Mouse (Mus musculus) CH12.LX (cell line): ENCODE data around the gene Gm20388. TPM values are rescaled to one million over a fixed set of nuclear protein-coding genes. Genes with fewer than 3 reads are reported as not detected.

Experiments used
- DNase-seq: peaks from one replicate; pipeline ENCODE4 v3.0.0-alpha.2; 2013; ENCODE audit errors: extremely low read depth
- H3K27ac ChIP-seq: 2 replicates; pipeline ENCODE4 v1.5.1; 2012; ENCODE audit warnings: low read depth, mild to moderate bottlenecking, control low read depth, moderate library complexity; ENCODE audit not compliant: insufficient read depth
- H3K27me3 ChIP-seq: replicated peaks from 2 replicates; pipeline ENCODE3; 2012; ENCODE audit warnings: inconsistent platforms
- H3K36me3 ChIP-seq, 2 experiments: replicated peaks in 1 of 2; 2 replicates each; pipeline versions ENCODE3 to v1.6.1; 2012; ENCODE audit warnings: inconsistent platforms in 1 of 2, low read length in 1 of 2, mild to moderate bottlenecking in 1 of 2, mixed read lengths in 1 of 2, moderate library complexity in 1 of 2; ENCODE audit not compliant: control insufficient read depth in 1 of 2, insufficient read depth in 1 of 2
- H3K4me1 ChIP-seq, 2 experiments: 2 replicates each; pipeline ENCODE4 v1.6.1; 2012; ENCODE audit warnings: inconsistent platforms in 1 of 2, moderate library complexity in 1 of 2; ENCODE audit not compliant: insufficient read depth in 2 of 2, control insufficient read depth in 1 of 2
- H3K4me2 ChIP-seq: 2 replicates; pipeline ENCODE4 v1.6.1; 2012; ENCODE audit warnings: low read depth, mild to moderate bottlenecking, control low read depth; ENCODE audit not compliant: poor library complexity, insufficient read depth, severe bottlenecking
- H3K4me3 ChIP-seq, 3 experiments: fragments of 150-350 bp in 1 of 3; sonication (generic) in 1 of 3; replicated peaks in 1 of 3; 2 replicates each; pipeline versions ENCODE3 to v1.5.1; 2011 to 2012; ENCODE audit warnings: low read depth in 2 of 3, low read length in 2 of 3, mild to moderate bottlenecking in 2 of 3, moderate library complexity in 2 of 3, control low read depth in 1 of 3, improper control_type of control experiment in 1 of 3, inconsistent platforms in 1 of 3, mixed read lengths in 1 of 3; ENCODE audit not compliant: poor library complexity in 1 of 3
- H3K79me2 ChIP-seq: replicated peaks from 2 replicates; pipeline ENCODE4 v1.6.1; 2012; ENCODE audit warnings: mild to moderate bottlenecking, moderate library complexity; ENCODE audit not compliant: control insufficient read depth, poor library complexity, insufficient read depth, severe bottlenecking; ENCODE audit errors: extremely low read depth
- H3K9ac ChIP-seq: 2 replicates; pipeline ENCODE4 v1.6.1; 2012; ENCODE audit warnings: low read depth, mild to moderate bottlenecking, control low read depth, moderate library complexity; ENCODE audit not compliant: insufficient read depth
- H3K9me3 ChIP-seq: replicated peaks from 2 replicates; pipeline ENCODE3; 2012; ENCODE audit warnings: low read length, inconsistent platforms, mixed read lengths
- BHLHE40 ChIP-seq: IDR thresholded peaks from 2 replicates; pipeline ENCODE4 v1.6.1; 2011; ENCODE audit warnings: mild to moderate bottlenecking, low read depth, low read length, improper control_type of control experiment
- CHD1 ChIP-seq: IDR thresholded peaks from 2 replicates; pipeline ENCODE4 v1.6.1; 2012; ENCODE audit warnings: low read depth, low read length, improper control_type of control experiment, inconsistent platforms
- E2F4 ChIP-seq: IDR thresholded peaks from 2 replicates; pipeline ENCODE4 v1.6.1; 2011; ENCODE audit warnings: low read depth, low read length, improper control_type of control experiment; ENCODE audit not compliant: insufficient replicate concordance
- ETS1 ChIP-seq: conservative IDR thresholded peaks from 2 replicates; pipeline ENCODE4 v1.6.1; 2012; ENCODE audit warnings: low read depth, mild to moderate bottlenecking, inconsistent platforms, low read length, improper control_type of control experiment, moderate library complexity
- HCFC1 ChIP-seq: IDR thresholded peaks from 2 replicates; pipeline ENCODE4 v1.6.1; 2012; ENCODE audit warnings: low read depth, mild to moderate bottlenecking, inconsistent platforms, low read length, improper control_type of control experiment
- MAX ChIP-seq: IDR thresholded peaks from 2 replicates; pipeline ENCODE4 v1.6.1; 2011; ENCODE audit warnings: low read length, improper control_type of control experiment
- MXI1 ChIP-seq: IDR thresholded peaks from 2 replicates; pipeline ENCODE4 v1.6.1; 2011; ENCODE audit warnings: mild to moderate bottlenecking, low read depth, low read length, improper control_type of control experiment
- NRF1 ChIP-seq: IDR thresholded peaks from 2 replicates; pipeline ENCODE4 v1.6.1; 2014; ENCODE audit warnings: low read depth, mild to moderate bottlenecking, inconsistent platforms, low read length, improper control_type of control experiment, moderate library complexity
- RAD21 ChIP-seq: IDR thresholded peaks from 2 replicates; pipeline ENCODE4 v1.6.1; 2011; ENCODE audit warnings: low read depth, mild to moderate bottlenecking, low read length, improper control_type of control experiment, moderate library complexity
- SMC3 ChIP-seq: IDR thresholded peaks from 2 replicates; pipeline ENCODE4 v1.6.1; 2011; ENCODE audit warnings: low read depth, low read length, improper control_type of control experiment
- UBTF ChIP-seq: IDR thresholded peaks from 2 replicates; pipeline ENCODE4 v1.6.1; 2012; ENCODE audit warnings: low read depth, mild to moderate bottlenecking, inconsistent platforms, low read length, improper control_type of control experiment, moderate library complexity
- ZKSCAN1 ChIP-seq: IDR thresholded peaks from 2 replicates; pipeline ENCODE4 v1.6.1; 2012; ENCODE audit warnings: low read depth, inconsistent platforms, low read length, improper control_type of control experiment, borderline replicate concordance
- ZMIZ1 ChIP-seq: IDR thresholded peaks from 2 replicates; pipeline ENCODE4 v1.6.1; 2012; ENCODE audit warnings: low read depth, mild to moderate bottlenecking, inconsistent platforms, low read length, improper control_type of control experiment
- dilution Hi-C: fragments of 300-500 bp; cut with MboI; formaldehyde crosslinking; loops from 2 replicates; pipeline ENCODE4 v1.14.3; 2020; ENCODE audit warnings: low sequenced_read_pairs; ENCODE audit not compliant: extremely low pct_unique_long_range_greater_than_20kb, extremely low pct_ligation_motif_present
- in situ Hi-C: fragments of 300-500 bp; cut with MboI; formaldehyde crosslinking; loops from 3 replicates; pipeline ENCODE4 v1.14.3; 2019; ENCODE audit warnings: low sequenced_read_pairs, low pct_ligation_motif_present, low pct_unique_long_range_greater_than_20kb, mixed read lengths
- polyA plus RNA-seq: library from polyadenylated mRNA; unstranded; fragments of >175 nt; gene quantifications from 2 replicates; pipeline ENCODE4 v1.2.1, GENCODE M21; 2012; ENCODE audit warnings: low read depth; ENCODE audit not compliant: insufficient read length
- total RNA-seq, 2 experiments: library from RNA; depleted of rRNA; stranded (reverse); fragments of 300-350 nt in 1 of 2; fragments of >200 nt in 1 of 2; gene quantifications; 2 replicates each; pipeline ENCODE4 v1.2.3; 2012 to 2014

Gene Gm20388
- total and polyA plus RNA-seq, 3 experiments, result 14.8 to 26.3 (median 22.2) TPM

DNA sequence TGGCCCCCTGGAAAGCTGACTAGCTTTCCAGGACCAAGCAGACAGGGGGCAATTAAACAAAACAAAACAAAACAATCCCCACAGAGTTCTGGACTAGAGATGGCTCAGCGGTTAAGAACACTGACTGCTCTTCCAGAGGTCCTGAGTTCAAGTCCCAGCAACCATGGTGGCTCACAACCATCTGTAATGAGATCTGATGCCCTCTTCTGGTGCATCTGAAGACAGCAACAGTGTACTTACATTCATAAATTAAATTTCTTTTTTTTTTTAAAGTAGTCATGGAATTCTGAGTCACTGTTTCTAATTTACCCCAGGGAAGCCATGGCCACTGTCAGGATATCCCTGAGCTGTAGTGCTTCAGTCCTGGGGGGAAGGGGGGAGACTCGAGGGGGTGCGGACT lies 703.9 kb downstream of the Gm20388 start:
- DNase-seq, result no peak
- Histone ChIP-seq H3K9me3 (peaks cover 8% of the 10 kb centered on the region), H3K79me2 (no peaks in the 10 kb centered on the region), H3K27ac (no peak overlapping the region), H3K27me3 (peaks cover 49% of the 10 kb centered on the region), H3K4me2 (no peak overlapping the region), H3K4me3 (no peak overlapping the region), H3K4me1 (no peaks in the 10 kb centered on the region), H3K9ac (no peak overlapping the region), H3K36me3 (no peaks in the 10 kb centered on the region)
- dilution Hi-C loops, result no loop called here
- no peak for TF ChIP-seq E2F4
- TF ChIP-seq ZMIZ1, result no peak
- no peak for TF ChIP-seq MXI1
- no peak for TF ChIP-seq BHLHE40
- TF ChIP-seq MAX, result no peak
- no peak for TF ChIP-seq NRF1
- TF ChIP-seq HCFC1, result no peak
- TF ChIP-seq ETS1, result no peak
- no peak for TF ChIP-seq ZKSCAN1
- in situ Hi-C loops, result loop anchor here (5.0 to 10.0 kb wide), 2 partner anchors 282 to 430 kb away; no protein-coding TSS in a partner anchor

DNA sequence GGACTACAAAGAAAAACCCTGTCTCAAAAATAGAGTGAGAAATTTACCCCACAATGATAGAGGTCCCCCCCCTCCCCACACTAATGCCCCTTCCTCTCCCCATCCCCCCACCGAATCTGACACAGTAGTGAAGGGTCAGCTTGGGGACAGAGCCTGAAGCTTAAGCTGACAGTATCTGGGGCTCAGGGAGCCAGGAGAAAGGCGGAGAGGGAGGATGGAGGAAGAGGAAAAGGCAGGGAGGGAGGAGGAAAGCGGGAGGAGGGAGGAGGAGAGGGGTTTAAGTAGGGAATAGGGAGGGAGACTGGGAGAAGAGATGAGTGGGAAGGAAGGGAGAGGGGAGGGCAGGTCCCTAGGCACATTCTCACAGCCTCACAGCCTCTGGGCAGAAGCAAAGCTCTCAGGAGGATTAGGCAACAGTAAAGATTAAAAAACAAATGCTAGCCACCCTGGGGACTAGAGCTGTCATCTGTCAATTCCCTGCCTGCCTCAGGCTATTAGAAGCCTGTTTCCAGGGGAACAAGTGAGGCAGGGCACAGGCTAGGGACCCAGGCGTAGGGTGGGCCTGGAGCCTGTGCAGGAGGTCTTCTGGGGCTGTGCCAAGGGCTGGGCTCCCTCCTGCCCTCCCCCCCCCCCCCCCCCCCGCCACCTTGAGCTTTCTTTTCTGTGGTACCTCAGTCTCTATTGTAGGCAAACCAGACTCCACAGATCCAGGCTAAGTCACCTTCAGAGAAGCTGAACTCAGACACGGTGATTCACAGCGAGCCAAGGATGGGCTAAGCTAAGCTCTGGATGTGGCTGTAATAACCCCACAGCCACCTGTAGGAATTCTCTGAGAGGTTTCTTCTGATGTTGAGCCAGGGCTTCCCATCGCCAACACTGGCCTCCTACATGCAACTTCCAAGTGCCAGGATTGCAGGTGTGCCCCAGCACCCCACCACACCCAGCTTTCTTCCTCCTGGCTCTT lies 706.3 kb downstream of the Gm20388 start:
- H3K36me3 ChIP-seq, result no peaks in the 10 kb centered on the region
- no peak overlapping the region for H3K4me3 ChIP-seq
- no peaks in the 10 kb centered on the region for H3K4me1 ChIP-seq
- in situ Hi-C loops, result loop anchor here (10.0 kb wide), 1 partner anchor 432 kb away; no protein-coding TSS in a partner anchor
- DNase-seq, result no peak
- H3K27me3 ChIP-seq, result peaks cover 30% of the 10 kb centered on the region
- H3K27ac ChIP-seq, result no peak overlapping the region
- dilution Hi-C loops, result no loop called here
- no peak for TF ChIP-seq UBTF
- no peak for TF ChIP-seq SMC3
- TF ChIP-seq ETS1, result no peak
- no peak for TF ChIP-seq RAD21
- no peak for TF ChIP-seq CHD1
- TF ChIP-seq, all 38 proteins: peak for 0
- Histone ChIP-seq H3K9me3 (no peaks in the 10 kb centered on the region), H3K79me2 (no peaks in the 10 kb centered on the region), H3K9ac (no peak overlapping the region), H3K4me2 (no peak overlapping the region)
